Mouse (Mus musculus) spleen, postnatal 14 days (tissue): ENCODE measurements at regions not wholly inside any gene's neighbourhood (a gene's known extent, or its start where the extent isn't known, plus 50 kb on each side); places are given as distances from the start of the nearest gene placed in this dataset.
"Not testable (repeated sequence)": the region's sequence is repeated elsewhere in the genome, so short reads cannot be mapped to it uniquely, and the experiment has no call there.

Source experiments
- DNase-seq, 2 experiments: peaks; one replicate each; pipeline ENCODE4 v3.0.0; 2021 to 2022; ENCODE audit warnings: low spot score in 2 of 2

GRCm38 (mm10) chr16:3114473-3115335 lies 476.1 kb upstream of the Olfr161 start:
- DNase-seq: peak; percentile 52 to 64

- DNase-seq: peak in 1 of 2 experiments; percentile 40
Measured at GRCm38 (mm10) chr16:3115336-3116112, 475.3 kb upstream of the Olfr161 start.

- DNase-seq: peak in 1 of 2 experiments; percentile 32
Measured at GRCm38 (mm10) chr16:3116113-3116511, 474.7 kb upstream of the Olfr161 start.

- not testable (repeated sequence) for DNase-seq
Measured at GRCm38 (mm10) chr16:3121216-3121615, 469.6 kb upstream of the Olfr161 start.

- DNase-seq: not testable (repeated sequence)
Measured at GRCm38 (mm10) chr16:3122145-3122860, 468.5 kb upstream of the Olfr161 start.

GRCm38 (mm10) chr16:3122861-3123477 lies 467.9 kb upstream of the Olfr161 start:
- peak in 1 of 2 experiments; percentile 17 for DNase-seq

- not testable (repeated sequence) for DNase-seq
Measured at GRCm38 (mm10) chr16:3127317-3127716, 463.5 kb upstream of the Olfr161 start.
